Mouse (Mus musculus): ENCODE data around the gene Rab5b. TPM values are rescaled to one million over a fixed set of nuclear protein-coding genes. Genes with fewer than 3 reads are reported as not detected.

The Rab5b gene
- 32.6 TPM for total RNA-seq (2023)

GRCm38 (mm10) chr10:128695992-128696807 lies at the start of gene Rab5b:
TSS of gene Rab5b (minus strand) at chr10:128696264.

GRCm38 (mm10) chr10:128744680-128745601 lies 48.9 kb upstream of the Rab5b start, which contains the start of gene Dgka:
TSS of gene Dgka (minus strand) at chr10:128744855.

GRCm38 (mm10) chr10:128704491-128705316 lies 8.6 kb upstream of the Rab5b start, which contains the start of gene Cdk2:
TSS of gene Cdk2 (minus strand) at chr10:128705031.

GRCm38 (mm10) chr10:128703895-128704294 lies 7.8 kb upstream of the Rab5b start, which contains the start of gene Pmel:
TSS of gene Pmel (plus strand) at chr10:128704195.

GRCm38 (mm10) chr10:128673763-128674468 lies 22.1 kb downstream of the Rab5b start, which contains the start of gene Suox:
TSS of gene Suox (minus strand) at chr10:128674073.

GRCm38 (mm10) chr10:128645111-128646011 lies 50.7 kb downstream of the Rab5b start, which contains the start of gene Ikzf4:
TSS of gene Ikzf4 (minus strand) at chr10:128645991.

Other genes starting within 250 kb of the Rab5b start
- 112 TPM for gene Smarcc2, start 237.0 kb downstream of the Rab5b start, total RNA-seq (2023)
- gene Myl6, start 202.1 kb downstream of the Rab5b start, total RNA-seq (2023) = 818 TPM
- not detected for gene Myl6b, start 197.6 kb downstream of the Rab5b start, total RNA-seq (2023)
- gene Esyt1, start 170.4 kb downstream of the Rab5b start, total RNA-seq (2023) = 244 TPM
- gene Zc3h10, start 148.5 kb downstream of the Rab5b start, total RNA-seq (2023) = 26.7 TPM
- 3,926 TPM for gene Rpl41, start 147.0 kb downstream of the Rab5b start, total RNA-seq (2023)
- 55.6 TPM for gene Pa2g4, start 130.3 kb downstream of the Rab5b start, total RNA-seq (2023)
- 1.3 TPM for gene Erbb3, start 106.6 kb downstream of the Rab5b start, total RNA-seq (2023)
- gene Rps26, start 69.5 kb downstream of the Rab5b start, total RNA-seq (2023) = 1,431 TPM
- 9.6 TPM for gene Ikzf4, start 50.3 kb downstream of the Rab5b start, total RNA-seq (2023)
- 10.1 TPM for gene Suox, start 22.2 kb downstream of the Rab5b start, total RNA-seq (2023)
- not detected for gene Pmel, start 7.9 kb upstream of the Rab5b start, total RNA-seq (2023)
- gene Cdk2, start 8.8 kb upstream of the Rab5b start, total RNA-seq (2023) = 32.6 TPM
- 837 TPM for gene Dgka, start 48.6 kb upstream of the Rab5b start, total RNA-seq (2023)
- 82.4 TPM for gene Pym1, start 51.6 kb upstream of the Rab5b start, total RNA-seq (2023)
- gene Mmp19, start 94.6 kb upstream of the Rab5b start, total RNA-seq (2023) = 0.32 TPM
- gene Dnajc14, start 107.8 kb upstream of the Rab5b start, total RNA-seq (2023) = 57.9 TPM
- 6.4 TPM for gene Tmem198b, start 108.1 kb upstream of the Rab5b start, total RNA-seq (2023)
- gene Sarnp, start 121.1 kb upstream of the Rab5b start, total RNA-seq (2023) = 50.3 TPM
- 15.3 TPM for gene Ormdl2, start 125.4 kb upstream of the Rab5b start, total RNA-seq (2023)
- 10.7 TPM for gene Gdf11, start 195.5 kb upstream of the Rab5b start, total RNA-seq (2023)
- 1.9 TPM for gene Cd63, start 204.7 kb upstream of the Rab5b start, total RNA-seq (2023)
- gene Rdh5, start 226.6 kb upstream of the Rab5b start, total RNA-seq (2023) = 13.7 TPM
- 53.3 TPM for gene Bloc1s1, start 227.8 kb upstream of the Rab5b start, total RNA-seq (2023)
- 14.3 TPM for gene Itga7, start 237.6 kb upstream of the Rab5b start, total RNA-seq (2023)